Mouse (Mus musculus) spleen, embryonic (tissue): ENCODE measurements at regions not wholly inside any gene's neighbourhood (a gene's known extent, or its start where the extent isn't known, plus 50 kb on each side); places are given as distances from the start of the nearest gene placed in this dataset.

ENCODE experiments used
- CTCF ChIA-PET: fragments of 350-600 bp; sonication (Branson Sonifier 250); formaldehyde crosslinking; loops from one replicate; lab custom pipeline; 2022; lab: Charles Lee

DNA sequence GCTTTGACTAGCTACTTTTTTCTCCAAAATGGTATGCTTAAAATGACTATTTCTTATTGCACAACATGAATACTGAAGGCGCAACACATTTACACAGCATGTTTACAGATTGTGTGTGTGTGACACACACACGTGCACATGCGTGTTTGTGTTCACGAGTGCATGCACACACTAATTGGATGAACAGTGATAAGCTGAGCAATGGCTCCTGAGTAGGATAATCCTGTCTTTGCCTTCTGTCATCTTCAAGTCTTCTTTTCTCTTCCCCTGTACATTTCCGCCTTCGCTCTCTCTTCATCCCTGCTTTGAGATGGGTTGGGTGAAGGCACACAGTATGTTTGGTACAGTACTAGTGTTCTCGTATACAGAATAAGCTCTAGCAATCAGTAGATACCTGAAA lies 106.5 kb upstream of the Mkln1 start:
- CTCF ChIA-PET, result interaction anchor here (0.6 kb wide), 1 partner anchor 79 kb away, joined by 6 read pairs; no protein-coding TSS in a partner anchor

- CTCF ChIA-PET, result no interaction called here
These were observed 105.5 kb upstream of the Mkln1 start for GRCm38 (mm10) chr6:31293008-31293407.

DNA sequence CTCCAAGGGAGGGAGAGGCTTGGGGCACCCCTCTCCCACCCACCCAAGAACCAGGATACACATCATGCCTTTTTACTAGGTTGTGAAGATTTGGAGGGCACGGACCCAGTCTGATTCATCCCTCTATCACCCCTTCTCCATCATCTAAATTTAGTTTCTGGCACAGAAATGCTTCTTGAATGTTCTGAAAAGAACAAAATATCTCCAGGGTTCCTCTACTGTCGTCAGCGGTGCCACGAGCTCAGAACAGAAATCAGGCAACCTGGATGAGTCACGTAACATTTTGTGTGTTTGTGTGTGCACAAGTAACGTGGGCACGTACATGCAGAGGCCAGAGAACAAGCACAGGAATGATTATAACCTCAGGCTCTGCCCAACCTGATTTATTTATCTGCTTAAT lies 99.1 kb upstream of the Mkln1 start:
- CTCF ChIA-PET, result no interaction called here

DNA sequence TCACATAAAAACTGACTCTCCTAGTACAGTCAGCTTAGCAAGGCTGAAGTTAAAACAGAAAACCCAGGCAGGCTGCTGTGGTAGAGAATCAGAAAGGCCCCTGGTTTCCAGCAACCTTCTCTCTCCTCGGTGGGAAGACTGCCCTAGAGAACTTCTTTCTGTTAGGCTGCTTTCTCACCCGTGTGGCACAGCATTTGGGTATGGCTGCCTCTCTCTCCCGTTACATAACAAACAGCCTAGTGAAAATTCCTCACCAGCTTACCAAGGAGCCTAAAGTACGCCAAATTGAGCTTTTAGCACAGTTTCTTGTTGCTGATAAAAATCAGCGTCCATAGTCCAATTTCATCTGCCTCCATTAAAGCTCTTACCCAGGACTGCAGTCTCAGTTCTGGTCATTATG lies 92.8 kb upstream of the Mkln1 start:
- CTCF ChIA-PET, result no interaction called here

DNA sequence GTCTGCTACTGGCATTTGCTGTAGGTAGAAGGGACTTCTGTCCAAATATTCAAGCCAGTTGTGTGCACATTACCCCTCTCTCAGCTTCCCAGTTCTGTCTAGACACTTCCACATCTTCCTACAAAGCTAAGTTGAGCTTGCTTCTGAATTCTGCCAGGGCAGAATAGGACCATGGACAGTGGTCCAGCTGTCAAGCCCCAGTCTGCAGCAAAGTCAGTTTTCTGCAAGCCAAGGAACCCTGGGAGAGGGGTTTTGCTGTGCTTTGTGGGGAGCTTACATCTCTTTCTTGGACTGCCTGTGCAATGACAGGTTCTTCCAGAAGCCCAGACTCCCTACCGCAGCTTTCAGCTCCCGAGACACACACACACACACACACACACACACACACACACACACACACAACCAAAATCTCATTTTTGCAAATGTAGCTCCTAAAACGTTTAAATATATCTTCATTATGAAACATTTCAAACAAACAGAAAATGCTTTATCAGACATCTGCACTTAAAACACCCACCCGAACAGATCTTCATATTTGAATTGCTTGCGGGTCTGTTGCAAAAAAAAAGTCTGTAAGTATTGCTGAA lies 91.4 kb upstream of the Mkln1 start:
- CTCF ChIA-PET, result interaction anchor here (0.6 to 0.7 kb wide), 2 partner anchors 81 to 325 kb away, joined by 3 to 14 read pairs; no protein-coding TSS in a partner anchor

- CTCF ChIA-PET, result interaction anchor here (0.5 kb wide), 1 partner anchor 19 kb away, joined by 6 read pairs; no protein-coding TSS in a partner anchor
These were observed 90.6 kb upstream of the Mkln1 start for GRCm38 (mm10) chr6:31307899-31308298.

GRCm38 (mm10) chr6:31310660-31311059 lies 87.9 kb upstream of the Mkln1 start:
- CTCF ChIA-PET, result no interaction called here

DNA sequence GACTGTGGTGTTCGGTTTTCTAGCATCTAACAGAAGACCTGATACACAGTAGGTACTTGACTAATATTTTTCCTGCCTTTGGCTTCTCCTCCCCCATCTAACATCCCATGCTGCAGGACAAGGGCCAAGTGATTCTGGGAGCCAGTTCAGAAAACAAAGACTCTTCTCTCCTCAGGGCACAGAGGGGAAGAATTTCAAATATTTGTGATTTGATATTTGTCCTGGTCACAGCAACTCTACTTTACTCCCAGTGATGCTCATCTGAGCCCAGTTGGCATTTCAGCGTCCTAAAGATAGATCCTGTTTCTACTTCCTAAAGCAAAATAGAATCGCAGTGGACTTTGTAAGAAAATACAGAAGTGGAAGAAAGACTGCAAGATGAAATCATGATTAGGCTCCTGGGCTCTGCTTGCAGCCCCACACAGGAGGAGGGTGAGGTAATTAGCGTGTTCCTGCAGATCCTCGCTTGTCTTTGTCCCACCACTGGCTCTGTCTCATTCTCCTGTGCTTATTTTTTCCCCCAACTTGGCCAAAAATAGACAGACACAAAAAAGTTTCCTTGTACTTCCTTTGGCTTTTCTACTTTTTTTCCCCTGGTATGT lies 84.6 kb upstream of the Mkln1 start:
- CTCF ChIA-PET, result no interaction called here

DNA sequence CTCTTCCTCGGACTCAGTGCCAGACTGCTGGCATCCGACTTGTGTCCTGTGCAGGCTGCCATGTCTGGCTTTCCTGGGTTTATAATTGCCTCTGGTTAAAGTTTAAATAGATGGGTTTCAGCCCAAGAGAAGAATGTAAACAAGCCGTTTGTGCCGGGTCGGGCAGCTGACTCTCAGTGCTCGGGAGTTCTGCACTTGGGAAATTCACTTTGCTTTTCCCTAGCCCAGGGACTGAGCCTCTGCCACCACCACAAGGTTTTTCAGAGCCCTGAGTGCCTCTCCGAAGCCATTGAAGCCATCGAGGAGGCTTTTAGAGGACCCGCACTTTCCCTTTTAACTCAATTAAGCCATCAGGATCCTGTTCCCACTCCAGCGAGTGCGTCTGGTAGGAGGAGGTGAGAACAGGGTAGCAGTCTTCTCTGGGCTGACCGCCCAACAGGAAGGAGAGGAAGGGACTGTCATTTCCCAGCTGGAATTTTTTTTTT lies 80.8 kb upstream of the Mkln1 start:
- CTCF ChIA-PET, result interaction anchor here (0.6 kb wide), 4 partner anchors 22 to 162 kb away, joined by 3 to 14 read pairs (median 8); no protein-coding TSS in a partner anchor

DNA sequence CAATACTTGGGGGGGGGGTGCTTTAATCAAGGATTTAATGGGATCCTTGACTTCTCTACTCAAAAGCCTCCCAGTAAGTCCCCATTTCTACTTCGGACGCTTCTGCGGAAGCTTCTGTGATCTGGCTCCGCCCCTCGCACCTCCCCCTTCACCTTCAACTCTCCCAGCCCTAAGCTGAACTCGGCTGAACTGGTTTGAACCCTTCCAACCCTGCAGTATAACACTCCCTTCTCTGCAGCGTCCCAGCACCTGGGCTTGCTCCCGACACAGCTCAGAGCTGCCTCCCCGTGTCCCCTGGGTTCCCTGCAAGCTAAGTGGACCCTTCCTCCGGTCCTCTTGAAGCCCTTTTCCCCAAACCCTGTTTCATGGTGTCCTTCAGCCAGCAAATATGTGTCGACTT lies 80.0 kb upstream of the Mkln1 start:
- CTCF ChIA-PET, result interaction anchor here (0.6 kb wide), 3 partner anchors 93 to 162 kb away, joined by 3 to 8 read pairs (median 8); no protein-coding TSS in a partner anchor

- CTCF ChIA-PET, result no interaction called here
These were observed 79.1 kb upstream of the Mkln1 start for GRCm38 (mm10) chr6:31319431-31319830.

- CTCF ChIA-PET, result no interaction called here
These were observed 78.2 kb upstream of the Mkln1 start for GRCm38 (mm10) chr6:31320141-31320830.

- CTCF ChIA-PET, result no interaction called here
These were observed 77.3 kb upstream of the Mkln1 start for GRCm38 (mm10) chr6:31321066-31321846.

- CTCF ChIA-PET, result no interaction called here
These were observed 76.6 kb upstream of the Mkln1 start for GRCm38 (mm10) chr6:31321902-31322301.

GRCm38 (mm10) chr6:31323228-31324190 lies 75.0 kb upstream of the Mkln1 start:
- CTCF ChIA-PET, result interaction anchor here (0.6 kb wide), 1 partner anchor 63 kb away, joined by 9 read pairs; no protein-coding TSS in a partner anchor

DNA sequence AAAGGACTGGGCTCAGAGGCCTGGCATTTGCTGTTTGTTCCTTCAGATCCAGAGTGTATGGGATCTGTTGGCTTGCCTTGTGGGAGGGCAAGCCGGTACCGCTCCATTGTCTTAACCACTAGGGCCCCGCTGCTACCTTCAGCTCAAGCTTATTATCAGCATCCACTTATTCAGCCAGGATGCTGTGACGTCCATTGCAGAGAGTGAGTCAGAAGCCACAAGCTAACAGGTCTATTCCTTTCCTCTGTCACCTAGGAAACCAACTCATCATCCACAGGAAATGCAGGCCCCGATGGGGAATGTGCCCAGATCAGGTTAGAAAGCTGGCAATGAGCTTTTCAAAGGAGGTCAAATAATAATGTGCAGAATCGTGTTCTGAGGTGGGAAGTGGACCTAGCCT lies 73.8 kb upstream of the Mkln1 start:
- CTCF ChIA-PET, result no interaction called here

GRCm38 (mm10) chr6:31325621-31326020 lies 72.9 kb upstream of the Mkln1 start:
- CTCF ChIA-PET, result no interaction called here

- CTCF ChIA-PET, result interaction anchor here (0.7 to 0.8 kb wide), 2 partner anchors 25 to 758 kb away, joined by 3 to 5 read pairs; no protein-coding TSS in a partner anchor
These were observed 68.2 kb upstream of the Mkln1 start for GRCm38 (mm10) chr6:31330327-31330726.

DNA sequence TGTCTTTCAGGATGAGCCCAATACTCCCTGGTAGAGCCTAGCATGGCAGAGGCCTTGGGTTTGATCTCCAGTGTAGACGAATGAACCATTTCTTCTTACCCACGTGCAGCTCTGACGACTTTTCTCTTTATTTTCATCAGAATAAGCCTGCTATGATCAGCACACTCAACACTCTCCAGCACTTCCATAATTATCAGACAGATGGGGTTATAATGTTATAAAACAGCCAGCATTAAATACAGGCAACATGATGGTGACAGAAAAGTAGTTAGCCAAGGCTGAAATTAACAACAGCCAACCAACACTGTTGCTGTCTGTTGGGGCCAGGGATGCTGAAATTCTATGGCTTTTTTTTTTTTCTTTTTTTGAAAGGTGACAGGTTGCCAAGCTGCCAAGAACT lies 67.7 kb upstream of the Mkln1 start:
- CTCF ChIA-PET, result interaction anchor here (0.7 kb wide), 1 partner anchor 26 kb away, joined by 3 read pairs; no protein-coding TSS in a partner anchor

- CTCF ChIA-PET, result no interaction called here
These were observed 66.3 kb upstream of the Mkln1 start for GRCm38 (mm10) chr6:31332254-31332653.
